Mouse (Mus musculus): ENCODE measurements around the gene Rorc. TPM values are rescaled to one million over a fixed set of nuclear protein-coding genes. Genes with fewer than 3 reads are reported as not detected.
A peak's percentile ranks its signal among the peaks of the same experiment; 100 is the strongest.

Gene Rorc
- polyA plus RNA-seq, 1 experiment = 28.3 TPM

- Histone ChIP-seq H3K36me3 (ENCODE audit: control insufficient read depth, insufficient read depth, low read length) (no peaks in the 10 kb centered on the region), H3K4me1 (ENCODE audit: control insufficient read depth, insufficient read depth, insufficient read length, low read length) (peaks cover 30% of the 10 kb centered on the region), H3K27me3 (ENCODE audit: control insufficient read depth, insufficient read depth, low read length) (no peaks in the 10 kb centered on the region), H3K27ac (ENCODE audit: insufficient read depth, low read depth, low read length) (peak overlapping the region; percentile 93), H3K4me3 (ENCODE audit: low read depth, low read length) (no peak overlapping the region)
- TF ChIP-seq POLR2A (IDR thresholded peaks at IDR 0.05; ENCODE audit: low read depth, low read length) = no peak
- no peak for TF ChIP-seq CTCF (IDR thresholded peaks at IDR 0.05; ENCODE audit: extremely low read depth, insufficient read length, insufficient replicate concordance, low read depth, low read length)
- WGBS = 18% methylated on average over 6 of the region's 6 CpGs
Observed at GRCm38 (mm10) chr3:94367511-94367910, 5.1 kb upstream of the Rorc start.

DNA sequence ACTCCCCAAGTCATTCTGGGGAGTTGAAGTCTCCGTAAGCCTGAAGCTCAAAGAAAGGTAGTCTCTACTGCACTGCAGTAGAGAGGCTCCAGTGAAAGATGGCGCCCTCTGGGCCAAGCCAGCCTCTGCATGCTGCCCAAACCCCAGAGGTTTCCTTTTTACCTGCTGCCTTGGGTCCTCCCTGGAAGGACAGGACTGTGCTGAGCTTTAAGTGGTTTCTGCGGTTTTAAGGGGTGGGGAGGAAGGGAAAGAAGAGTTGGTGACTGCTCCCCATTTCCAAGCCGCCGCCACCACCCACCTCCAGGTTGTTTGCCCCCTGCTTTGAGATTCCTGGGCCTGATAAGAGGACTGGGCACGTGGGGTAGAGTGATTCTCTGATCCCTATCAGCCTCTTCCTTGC is 4.0 kb upstream of the Rorc start:
- peak overlapping the region; percentile 93; the same call in 1 of the 2 replicates for H3K27ac ChIP-seq (ENCODE audit: insufficient read depth, low read depth, low read length)
- 81% methylated on average over 6 of the region's 6 CpGs for WGBS
- TF ChIP-seq CTCF (IDR thresholded peaks at IDR 0.05; ENCODE audit: extremely low read depth, insufficient read length, insufficient replicate concordance, low read depth, low read length) = no peak

DNA sequence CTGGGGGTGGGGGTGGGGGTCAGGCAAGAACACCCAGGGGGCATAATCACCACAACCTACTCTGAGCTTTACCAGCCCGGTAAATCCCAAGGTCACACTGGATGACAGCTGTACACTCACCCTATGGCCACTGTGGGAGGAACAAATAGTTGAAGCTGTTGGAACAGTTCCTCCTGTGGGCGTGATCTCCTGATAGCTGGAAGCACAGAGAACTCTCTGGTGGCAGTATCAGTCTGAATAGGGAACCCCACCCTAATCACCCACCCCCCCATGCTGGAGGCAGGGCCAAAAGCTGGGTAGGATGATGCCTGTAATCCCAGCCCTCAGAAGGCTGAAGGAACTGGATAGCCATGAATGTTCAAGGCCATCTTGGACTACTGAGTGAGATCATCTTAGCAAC is 2.9 kb upstream of the Rorc start:
- 20% methylated on average over 2 of the region's 2 CpGs for WGBS
- no peaks in the 10 kb centered on the region for H3K36me3 ChIP-seq (ENCODE audit: control insufficient read depth, insufficient read depth, low read length)
- H3K4me3 ChIP-seq (ENCODE audit: low read depth, low read length) = no peak overlapping the region
- no peaks in the 10 kb centered on the region for H3K27me3 ChIP-seq (ENCODE audit: control insufficient read depth, insufficient read depth, low read length)
- peak overlapping the region; percentile 84 for H3K27ac ChIP-seq (ENCODE audit: insufficient read depth, low read depth, low read length)
- TF ChIP-seq POLR2A (IDR thresholded peaks at IDR 0.05; ENCODE audit: low read depth, low read length) (no peak), CTCF (IDR thresholded peaks at IDR 0.05; ENCODE audit: extremely low read depth, insufficient read length, insufficient replicate concordance, low read depth, low read length) (no peak)
- H3K4me1 ChIP-seq (ENCODE audit: control insufficient read depth, insufficient read depth, insufficient read length, low read length) = peaks cover 41% of the 10 kb centered on the region

More for the DNA sequence above, 4.0 kb upstream of the Rorc start:
- H3K36me3 ChIP-seq (ENCODE audit: control insufficient read depth, insufficient read depth, low read length) = no peaks in the 10 kb centered on the region
- H3K27me3 ChIP-seq (ENCODE audit: control insufficient read depth, insufficient read depth, low read length) = no peaks in the 10 kb centered on the region
- H3K4me1 ChIP-seq (ENCODE audit: control insufficient read depth, insufficient read depth, insufficient read length, low read length) = peaks cover 32% of the 10 kb centered on the region
- no peak overlapping the region for H3K4me3 ChIP-seq (ENCODE audit: low read depth, low read length)

DNA sequence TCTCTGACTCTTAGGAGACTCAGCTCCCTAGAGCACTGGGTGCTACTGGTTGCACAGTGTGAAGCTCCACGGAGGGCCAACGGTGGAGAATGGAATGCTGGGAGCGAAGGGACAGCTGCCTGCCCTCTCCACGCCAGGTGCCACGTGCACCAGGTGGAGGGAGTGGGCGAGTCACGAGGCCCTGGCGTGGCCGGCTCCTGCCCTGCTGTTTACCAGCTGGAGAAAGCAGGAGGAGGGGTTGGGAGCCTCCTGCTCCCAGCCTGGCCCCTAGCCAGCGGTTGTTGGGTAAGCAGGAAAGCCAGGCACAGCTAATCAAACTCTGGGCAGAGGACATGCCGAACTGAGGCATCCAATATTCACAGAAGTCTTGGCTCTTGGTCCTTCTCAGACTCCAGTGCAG is 957 bp upstream of the Rorc start:
- Histone ChIP-seq H3K27ac (ENCODE audit: insufficient read depth, low read depth, low read length) (peak overlapping the region; percentile 10; the same call in 1 of the 2 replicates), H3K4me3 (ENCODE audit: low read depth, low read length) (no peak overlapping the region), H3K4me1 (ENCODE audit: control insufficient read depth, insufficient read depth, insufficient read length, low read length) (peaks cover 49% of the 10 kb centered on the region), H3K36me3 (ENCODE audit: control insufficient read depth, insufficient read depth, low read length) (peaks cover 6% of the 10 kb centered on the region), H3K27me3 (ENCODE audit: control insufficient read depth, insufficient read depth, low read length) (no peaks in the 10 kb centered on the region)
- no peak for TF ChIP-seq CTCF (IDR thresholded peaks at IDR 0.05; ENCODE audit: extremely low read depth, insufficient read length, insufficient replicate concordance, low read depth, low read length)
- no peak for TF ChIP-seq POLR2A (IDR thresholded peaks at IDR 0.05; ENCODE audit: low read depth, low read length)
- 10% methylated on average over 11 of the region's 11 CpGs for WGBS

- Histone ChIP-seq H3K4me1 (ENCODE audit: control insufficient read depth, insufficient read depth, insufficient read length, low read length) (peaks cover 53% of the 10 kb centered on the region), H3K4me3 (ENCODE audit: low read depth, low read length) (no peak overlapping the region), H3K27ac (ENCODE audit: insufficient read depth, low read depth, low read length) (peak overlapping the region; percentile 45), H3K27me3 (ENCODE audit: control insufficient read depth, insufficient read depth, low read length) (no peaks in the 10 kb centered on the region), H3K36me3 (ENCODE audit: control insufficient read depth, insufficient read depth, low read length) (peaks cover 6% of the 10 kb centered on the region)
- 8% methylated on average over 3 of the region's 3 CpGs for WGBS
- no peak for TF ChIP-seq CTCF (IDR thresholded peaks at IDR 0.05; ENCODE audit: extremely low read depth, insufficient read length, insufficient replicate concordance, low read depth, low read length)
- no peak for TF ChIP-seq POLR2A (IDR thresholded peaks at IDR 0.05; ENCODE audit: low read depth, low read length)
Observed at GRCm38 (mm10) chr3:94372038-94372437, 556 bp upstream of the Rorc start.

- Histone ChIP-seq H3K4me3 (ENCODE audit: low read depth, low read length) (peak overlapping the region; percentile 69), H3K27me3 (ENCODE audit: control insufficient read depth, insufficient read depth, low read length) (no peaks in the 10 kb centered on the region), H3K27ac (ENCODE audit: insufficient read depth, low read depth, low read length) (peak overlapping the region; percentile 91), H3K36me3 (ENCODE audit: control insufficient read depth, insufficient read depth, low read length) (peaks cover 6% of the 10 kb centered on the region), H3K4me1 (ENCODE audit: control insufficient read depth, insufficient read depth, insufficient read length, low read length) (peaks cover 55% of the 10 kb centered on the region)
- 6% methylated on average over 10 of the region's 10 CpGs for WGBS
- TF ChIP-seq POLR2A (IDR thresholded peaks at IDR 0.05; ENCODE audit: low read depth, low read length) (no peak), CTCF (IDR thresholded peaks at IDR 0.05; ENCODE audit: extremely low read depth, insufficient read length, insufficient replicate concordance, low read depth, low read length) (no peak)
Observed at GRCm38 (mm10) chr3:94373090-94373489, 496 bp downstream of the Rorc start.

DNA sequence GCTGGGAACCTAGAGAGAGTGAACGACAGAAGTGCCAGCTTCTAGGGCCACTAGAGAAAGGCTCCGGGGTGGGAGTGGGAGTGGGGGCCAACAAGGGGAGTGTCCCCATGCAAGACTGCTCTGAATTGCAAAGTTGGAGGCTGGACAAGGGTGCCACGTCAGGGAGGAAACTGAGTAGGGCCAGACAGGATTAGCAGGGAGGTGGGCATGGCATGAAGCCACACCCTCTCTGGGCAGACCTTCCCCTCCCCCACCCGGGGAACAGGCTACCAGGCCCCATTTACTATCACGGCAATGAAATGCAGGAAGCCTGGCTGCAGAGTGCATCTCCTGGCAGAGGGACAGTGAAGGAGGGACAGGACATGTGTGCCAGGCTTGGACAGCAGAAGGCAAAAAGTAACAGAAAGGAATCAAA is 1.0 kb downstream of the Rorc start:
- Histone ChIP-seq H3K36me3 (ENCODE audit: control insufficient read depth, insufficient read depth, low read length) (peaks cover 6% of the 10 kb centered on the region), H3K4me1 (ENCODE audit: control insufficient read depth, insufficient read depth, insufficient read length, low read length) (peaks cover 50% of the 10 kb centered on the region), H3K27ac (ENCODE audit: insufficient read depth, low read depth, low read length) (peak overlapping the region; percentile 41), H3K27me3 (ENCODE audit: control insufficient read depth, insufficient read depth, low read length) (no peaks in the 10 kb centered on the region), H3K4me3 (ENCODE audit: low read depth, low read length) (peak overlapping the region; percentile 69)
- 3% methylated on average over 5 of the region's 5 CpGs for WGBS
- TF ChIP-seq CTCF (IDR thresholded peaks at IDR 0.05; ENCODE audit: extremely low read depth, insufficient read length, insufficient replicate concordance, low read depth, low read length) (no peak), POLR2A (IDR thresholded peaks at IDR 0.05; ENCODE audit: low read depth, low read length) (no peak)

- Histone ChIP-seq H3K36me3 (ENCODE audit: control insufficient read depth, insufficient read depth, low read length) (peaks cover 6% of the 10 kb centered on the region), H3K4me1 (ENCODE audit: control insufficient read depth, insufficient read depth, insufficient read length, low read length) (peaks cover 48% of the 10 kb centered on the region), H3K27ac (ENCODE audit: insufficient read depth, low read depth, low read length) (peak overlapping the region; percentile 41), H3K4me3 (ENCODE audit: low read depth, low read length) (no peak overlapping the region), H3K27me3 (ENCODE audit: control insufficient read depth, insufficient read depth, low read length) (no peaks in the 10 kb centered on the region)
- TF ChIP-seq CTCF (IDR thresholded peaks at IDR 0.05; ENCODE audit: extremely low read depth, insufficient read length, insufficient replicate concordance, low read depth, low read length) = no peak
- TF ChIP-seq POLR2A (IDR thresholded peaks at IDR 0.05; ENCODE audit: low read depth, low read length) = no peak
Observed at GRCm38 (mm10) chr3:94374636-94375035, 2.0 kb downstream of the Rorc start.
